Mouse (Mus musculus) C2C12 (cell line): Measurements from ENCODE around the gene Gatd1. TPM values are rescaled to one million over a fixed set of nuclear protein-coding genes. Genes with fewer than 3 reads are reported as not detected.

Experiments
- H3K27me3 ChIP-seq: one replicate; pipeline ENCODE4 v1.6.1; 2011; ENCODE audit not compliant: control insufficient read depth, insufficient read depth, insufficient read length
- H3K36me3 ChIP-seq: one replicate; pipeline ENCODE4 v1.6.1; 2011; ENCODE audit not compliant: control insufficient read depth, insufficient read depth
- H3K4me3 ChIP-seq: one replicate; pipeline ENCODE4 v1.5.1; 2011; ENCODE audit warnings: mild to moderate bottlenecking, control low read depth; ENCODE audit not compliant: poor library complexity, insufficient read depth, severe bottlenecking
- H3K79me2 ChIP-seq: one replicate; pipeline ENCODE4 v1.6.1; 2011; ENCODE audit not compliant: control insufficient read depth, insufficient read depth
- H3K79me3 ChIP-seq: one replicate; pipeline ENCODE4 v1.6.1; 2011; ENCODE audit warnings: low read depth, control low read depth
- H3ac ChIP-seq: one replicate; pipeline ENCODE3; 2011; ENCODE audit warnings: low read depth; ENCODE audit not compliant: control insufficient read depth, insufficient read length
- CEBPB ChIP-seq: IDR thresholded peaks from one replicate; pipeline ENCODE4 v1.6.1; 2011; ENCODE audit warnings: low read depth, mild to moderate bottlenecking, control low read depth, moderate library complexity
- CTCF ChIP-seq: IDR thresholded peaks from one replicate; pipeline ENCODE4 v1.5.1; 2011; ENCODE audit not compliant: control insufficient read depth, insufficient read depth, insufficient read length
- FOSL1 ChIP-seq: IDR thresholded peaks from one replicate; pipeline ENCODE4 v1.8.0; 2011; ENCODE audit warnings: mild to moderate bottlenecking, low read length; ENCODE audit not compliant: poor library complexity, insufficient read depth, severe bottlenecking
- MAX ChIP-seq: IDR thresholded peaks from one replicate; pipeline ENCODE4 v1.6.1; 2011; ENCODE audit warnings: mild to moderate bottlenecking, control low read depth
- MYOD1 ChIP-seq: IDR thresholded peaks from one replicate; pipeline ENCODE4 v1.6.1; 2011; ENCODE audit warnings: low read depth; ENCODE audit not compliant: control insufficient read depth, insufficient read length
- MYOG ChIP-seq: IDR thresholded peaks from one replicate; pipeline ENCODE4 v1.6.1; 2011; ENCODE audit not compliant: control insufficient read depth, insufficient read length; ENCODE audit errors: extremely low read depth
- USF1 ChIP-seq: IDR thresholded peaks from one replicate; pipeline ENCODE4 v1.6.1; 2011; ENCODE audit warnings: low read depth, mild to moderate bottlenecking, control low read depth, moderate library complexity
- long read RNA-seq, 2 experiments: library from polyadenylated mRNA; unstranded; transcript quantifications; one replicate each; pipeline ENCODE4 v2.0.0; 2019 to 2020
- polyA plus RNA-seq: library from polyadenylated mRNA; unstranded; fragments of >200 nt; fragmentation: generic; extraction: Trizol; gene quantifications from one replicate; pipeline ENCODE4 v1.2.1, GENCODE M21; 2012; ENCODE audit warnings: missing spikeins

The Gatd1 gene
- polyA plus RNA-seq: 14.9 TPM
- long read RNA-seq, experiment 1, transcript Gatd1-201 (8 exons, 1,898 nt): major isoform, 21 of 26 reads
- long read RNA-seq, experiment 1, partial matches to known transcripts: 3 of 26 reads
- long read RNA-seq, experiment 1, other reads (novel, unspliced or antisense): 2 of 26 reads
- long read RNA-seq, experiment 2, transcript Gatd1-201 (8 exons, 1,898 nt): major isoform, 37 of 44 reads
- long read RNA-seq, experiment 2, partial matches to known transcripts: 1 of 44 reads
- long read RNA-seq, experiment 2, other reads (novel, unspliced or antisense): 4 of 44 reads

DNA sequence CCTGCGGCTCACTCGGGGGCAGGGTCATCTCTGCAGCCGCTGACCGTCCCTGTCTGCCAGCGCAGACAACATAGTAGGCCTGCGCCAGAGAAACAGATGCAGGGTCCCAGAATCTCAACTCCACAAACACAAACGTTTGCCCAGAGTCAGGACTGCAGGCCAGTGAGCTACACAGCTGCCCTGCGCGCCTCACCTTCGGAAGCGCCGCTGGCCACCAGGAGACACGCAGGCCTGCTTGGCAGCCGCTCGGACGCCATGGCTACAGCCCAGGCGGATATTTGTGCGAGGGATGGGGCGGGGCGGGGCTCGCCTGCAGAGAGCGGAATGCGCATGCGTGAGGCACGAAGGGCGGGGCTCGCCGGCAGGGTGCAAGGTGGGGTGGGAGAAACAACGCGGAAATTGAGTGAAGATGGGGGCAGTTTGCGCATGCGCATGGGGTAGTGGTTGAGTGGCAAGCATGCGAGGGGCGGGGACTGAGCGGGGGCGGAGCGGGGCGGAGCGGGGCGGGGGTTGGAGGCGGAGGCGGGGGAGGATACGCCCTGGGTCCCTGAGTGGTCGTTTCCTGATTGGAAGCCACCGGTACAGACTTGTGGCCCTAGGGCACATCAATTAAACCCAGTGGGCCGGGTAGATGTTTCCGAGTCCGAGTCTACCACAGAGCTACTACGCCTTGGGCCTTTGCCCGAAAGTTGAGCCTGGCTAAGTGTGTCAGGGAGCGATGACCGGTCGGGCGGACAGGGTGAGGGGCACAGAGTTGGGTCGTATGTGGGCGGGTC lies at the start of gene Gatd1:
Gene Gatd1, minus strand, starts transcription at position 328 of the 776 bp plus-strand sequence.
- Histone ChIP-seq H3K36me3 (no peaks in the 10 kb centered on the region), H3K4me3 (peak within 1 kb of the TSS; percentile 59), H3K27me3 (no peaks in the 10 kb centered on the region), H3ac (peak within 1 kb of the TSS; percentile 78), H3K79me3 (no peaks in the 10 kb centered on the region), H3K79me2 (peaks cover 11% of the 10 kb centered on the region)
- TF ChIP-seq MAX (no peak), CEBPB (no peak), USF1 (no peak), MYOD1 (no peak), FOSL1 (no peak), CTCF (no peak), MYOG (no peak)

GRCm38 (mm10) chr7:141462333-141462821 lies 48.4 kb upstream of the Gatd1 start:
- Histone ChIP-seq H3K79me3 (no peaks in the 10 kb centered on the region), H3K4me3 (no peak overlapping the region), H3ac (no peak overlapping the region), H3K36me3 (peaks cover 3% of the 10 kb centered on the region), H3K27me3 (no peaks in the 10 kb centered on the region), H3K79me2 (peaks cover 11% of the 10 kb centered on the region)
- TF ChIP-seq MYOD1 (no peak), CEBPB (no peak), CTCF (no peak), MAX (no peak), MYOG (no peak), USF1 (no peak), FOSL1 (no peak)

DNA sequence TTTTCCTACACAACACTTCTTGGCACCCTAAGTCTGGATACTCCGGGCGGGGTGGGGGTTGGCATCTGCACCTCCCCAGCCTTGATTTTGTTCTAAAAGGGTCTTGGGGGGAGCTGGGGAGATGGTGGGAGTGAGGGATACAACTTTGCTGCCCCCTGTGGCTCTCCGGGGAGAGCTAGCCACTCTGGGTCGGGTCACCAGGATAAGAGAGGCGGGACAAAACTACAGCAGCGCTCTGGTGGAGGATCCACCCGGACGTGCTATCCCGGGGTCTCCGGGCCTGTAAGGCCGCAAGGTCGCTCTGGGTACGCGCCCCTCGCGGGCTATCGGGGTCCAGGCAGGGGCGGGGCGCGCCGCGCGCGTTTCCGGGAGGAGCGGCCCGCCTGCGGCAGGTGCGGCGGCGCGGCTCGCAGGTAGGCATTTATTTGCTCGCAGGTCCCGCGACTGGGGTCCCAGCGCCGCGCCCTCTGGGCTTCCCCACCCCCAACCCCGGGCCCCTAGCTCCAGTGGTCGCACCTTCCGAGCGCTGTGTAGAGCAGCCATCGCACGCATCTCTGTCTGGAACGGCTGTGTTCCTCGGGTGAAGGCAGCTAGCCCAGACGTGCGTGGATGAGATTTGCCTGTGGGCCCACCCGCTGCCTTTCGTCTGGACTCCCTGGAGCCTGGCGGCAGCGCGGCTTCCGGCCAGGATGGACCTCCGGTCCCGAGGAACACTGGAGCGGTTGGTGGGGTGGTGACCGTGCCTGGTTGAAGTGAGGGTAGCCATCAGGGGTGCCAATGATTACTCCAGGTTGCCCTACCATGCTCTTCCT lies 47.8 kb upstream of the Gatd1 start:
- H3ac ChIP-seq: peak overlapping the region; percentile 39
- peaks cover 4% of the 10 kb centered on the region for H3K79me2 ChIP-seq
- TF ChIP-seq USF1 (no peak), CTCF (no peak), MAX (no peak), FOSL1 (no peak), MYOG (no peak), MYOD1 (no peak), CEBPB (no peak)
- peaks cover 3% of the 10 kb centered on the region for H3K36me3 ChIP-seq
- no peak overlapping the region for H3K4me3 ChIP-seq
- no peaks in the 10 kb centered on the region for H3K27me3 ChIP-seq
- no peaks in the 10 kb centered on the region for H3K79me3 ChIP-seq

DNA sequence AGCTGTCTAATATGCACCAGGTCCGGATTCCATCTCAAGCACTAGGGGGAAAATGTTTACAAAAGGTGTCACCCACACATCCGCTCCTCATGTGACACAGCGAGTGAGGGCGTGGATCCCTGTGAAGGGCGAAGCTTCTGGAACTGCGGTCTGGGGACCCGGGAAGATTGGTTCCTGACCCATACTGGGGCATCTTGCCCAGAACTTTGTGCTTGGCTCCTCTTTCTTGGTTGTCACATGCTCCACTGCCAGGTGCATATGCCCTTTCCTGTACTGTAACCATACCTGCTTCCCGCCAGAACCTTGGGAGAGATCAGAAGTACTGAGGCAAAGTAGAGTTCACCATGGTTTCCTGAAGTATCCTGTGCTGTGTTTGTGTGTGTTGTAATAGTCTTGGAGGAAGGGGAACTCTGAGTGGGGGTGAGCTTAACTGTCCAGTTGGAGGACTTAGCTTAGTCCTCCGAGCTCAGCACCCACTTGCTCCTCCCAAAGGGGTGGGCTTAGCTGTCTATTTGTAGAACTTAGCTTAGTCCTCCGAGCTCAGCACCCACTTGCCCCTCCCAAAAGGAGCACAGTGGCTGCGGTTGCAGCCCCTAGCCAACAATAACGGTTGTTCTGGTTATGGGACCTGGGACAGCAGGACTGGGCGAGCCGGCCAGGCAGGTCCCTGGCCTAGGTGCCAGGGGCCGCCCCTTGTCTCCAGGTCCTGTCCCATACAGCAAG lies 46.6 kb upstream of the Gatd1 start, which contains the start of gene Cracr2b:
Gene Cracr2b, plus strand, starts transcription at position 704 of the 723 bp plus-strand sequence.
- no peaks in the 10 kb centered on the region for H3K79me2 ChIP-seq
- no peaks in the 10 kb centered on the region for H3K79me3 ChIP-seq
- TF ChIP-seq FOSL1 (no peak), CTCF (no peak), MAX (no peak), MYOG (no peak), MYOD1 (no peak), USF1 (no peak), CEBPB (no peak)
- H3K27me3 ChIP-seq: no peaks in the 10 kb centered on the region
- H3K4me3 ChIP-seq: no peak within 1 kb of the TSS
- peak within 1 kb of the TSS; percentile 39 for H3ac ChIP-seq
- H3K36me3 ChIP-seq: peaks cover 3% of the 10 kb centered on the region

- Histone ChIP-seq H3K27me3 (no peaks in the 10 kb centered on the region), H3K79me3 (no peaks in the 10 kb centered on the region), H3K4me3 (no peak overlapping the region), H3K36me3 (peaks cover 3% of the 10 kb centered on the region), H3ac (no peak overlapping the region), H3K79me2 (no peaks in the 10 kb centered on the region)
- no peak for TF ChIP-seq USF1
- TF ChIP-seq CTCF: no peak
- no peak for TF ChIP-seq FOSL1
- no peak for TF ChIP-seq CEBPB
- no peak for TF ChIP-seq MAX
- TF ChIP-seq MYOG: no peak
- no peak for TF ChIP-seq MYOD1
Measured at GRCm38 (mm10) chr7:141460001-141460390, 46.1 kb upstream of the Gatd1 start.
